Mouse (Mus musculus) thymus, adult 2 months (tissue): ENCODE measurements at regions not wholly inside any gene's neighbourhood (a gene's known extent, or its start where the extent isn't known, plus 50 kb on each side); places are given as distances from the start of the nearest gene placed in this dataset.

Source experiments
- CTCF ChIP-seq: fragments of 200-500 bp; IDR thresholded peaks from 2 replicates; pipeline ENCODE4 v1.5.1; 2012; ENCODE audit warnings: mild to moderate bottlenecking, control low read depth, low read length, moderate library complexity, borderline replicate concordance; ENCODE audit not compliant: control insufficient read depth, poor library complexity, insufficient read depth; ENCODE audit errors: extremely low read depth
- POLR2A ChIP-seq: fragments of 200-500 bp; IDR thresholded peaks from 2 replicates; pipeline ENCODE4 v1.6.1; 2012; ENCODE audit warnings: mild to moderate bottlenecking, low read length, control low read depth, moderate library complexity; ENCODE audit not compliant: control insufficient read depth, poor library complexity, insufficient read depth; ENCODE audit errors: extremely low read depth

DNA sequence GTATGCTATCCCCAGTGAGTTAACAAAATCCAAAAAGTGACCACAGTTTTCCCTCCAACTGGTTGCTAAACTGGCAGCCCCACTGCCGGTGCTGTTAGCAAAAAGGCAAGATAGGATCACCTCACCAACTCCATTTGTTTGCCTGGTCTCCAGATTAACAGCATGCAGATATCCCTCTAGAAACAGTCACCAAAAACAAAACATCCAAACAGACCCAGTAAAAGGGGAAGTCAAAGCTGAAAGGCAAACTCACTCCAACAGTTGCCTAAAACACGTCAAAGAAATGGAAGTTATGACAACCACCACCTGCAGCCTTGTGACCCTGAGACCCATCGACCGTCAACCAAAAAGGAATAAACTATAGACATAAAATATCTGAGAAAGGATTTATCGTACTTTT lies 119.1 kb downstream of the Cxcl12 start:
- no peak for TF ChIP-seq CTCF
- TF ChIP-seq POLR2A: no peak
